Mouse (Mus musculus) cerebellum, adult 2 months (tissue): ENCODE results near the gene Iqgap2.

ENCODE experiments used
- CTCF ChIP-seq: fragments of 200-500 bp; IDR thresholded peaks from 2 replicates; pipeline ENCODE4 v1.5.1; 2011; ENCODE audit warnings: low read depth, mild to moderate bottlenecking, control low read depth, low read length, moderate library complexity, borderline replicate concordance; ENCODE audit not compliant: insufficient read depth
- POLR2A ChIP-seq: fragments of 200-500 bp; IDR thresholded peaks from 2 replicates; pipeline ENCODE4 v1.6.1; 2011; ENCODE audit warnings: low read length, control low read depth, borderline replicate concordance; ENCODE audit not compliant: insufficient read depth

GRCm38 (mm10) chr13:95892611-95893145 is 956 bp upstream of the Iqgap2 start:
- TF ChIP-seq CTCF (no peak), POLR2A (no peak)
